Mouse (Mus musculus): ENCODE data around the gene Zic5. TPM values are rescaled to one million over a fixed set of nuclear protein-coding genes. Genes with fewer than 3 reads are reported as not detected.

Gene Zic5
- polyA plus RNA-seq, 1 experiment from 2014 or later = not detected

- no peaks in the 10 kb centered on the region for H3K36me3 ChIP-seq (ENCODE audit: control insufficient read depth, insufficient read depth, low read length)
- H3K27ac ChIP-seq (ENCODE audit: low read depth) = no peak overlapping the region
- no peak for DNase-seq (ENCODE audit: low spot score)
- H3K4me3 ChIP-seq (ENCODE audit: low read depth, low read length) = no peak overlapping the region
- H3K4me2 ChIP-seq (ENCODE audit: low read length) = no peak overlapping the region
- ATAC-seq (replicated peaks; ENCODE audit: low FRiP score, low TSS enrichment, low read depth) = no peak
- no peaks in the 10 kb centered on the region for H3K27me3 ChIP-seq (replicated peaks; ENCODE audit: control insufficient read depth, insufficient read depth, low read length)
- H3K9me3 ChIP-seq (ENCODE audit: control insufficient read depth, low read length) = no peaks in the 10 kb centered on the region
- H3K9ac ChIP-seq (ENCODE audit: low read length) = no peak overlapping the region
- WGBS = 73% methylated on average over 10 of the region's 10 CpGs
- no peaks in the 10 kb centered on the region for H3K4me1 ChIP-seq (replicated peaks; ENCODE audit: control insufficient read depth, insufficient read depth, low read length)
Measured at GRCm38 (mm10) chr14:122436850-122437249, 28.6 kb downstream of the Zic5 start.

GRCm38 (mm10) chr14:122434039-122434438, 31.4 kb downstream of the Zic5 start:
- no peak overlapping the region for H3K4me2 ChIP-seq (ENCODE audit: low read length)
- no peak for ATAC-seq (replicated peaks; ENCODE audit: low FRiP score, low TSS enrichment, low read depth)
- 83% methylated on average over 10 of the region's 10 CpGs for WGBS
- no peak for DNase-seq (ENCODE audit: low spot score)
- no peak overlapping the region for H3K9ac ChIP-seq (ENCODE audit: low read length)
- no peak overlapping the region for H3K27ac ChIP-seq (ENCODE audit: low read depth)
- no peaks in the 10 kb centered on the region for H3K27me3 ChIP-seq (replicated peaks; ENCODE audit: control insufficient read depth, insufficient read depth, low read length)
- H3K36me3 ChIP-seq (ENCODE audit: control insufficient read depth, insufficient read depth, low read length) = no peaks in the 10 kb centered on the region
- H3K4me1 ChIP-seq (replicated peaks; ENCODE audit: control insufficient read depth, insufficient read depth, low read length) = no peaks in the 10 kb centered on the region
- no peak overlapping the region for H3K4me3 ChIP-seq (ENCODE audit: low read depth, low read length)
- no peaks in the 10 kb centered on the region for H3K9me3 ChIP-seq (ENCODE audit: control insufficient read depth, low read length)

- Histone ChIP-seq H3K27ac (ENCODE audit: low read depth) (no peak overlapping the region), H3K9me3 (ENCODE audit: control insufficient read depth, low read length) (no peaks in the 10 kb centered on the region), H3K4me3 (ENCODE audit: low read depth, low read length) (no peak overlapping the region), H3K4me2 (ENCODE audit: low read length) (no peak overlapping the region), H3K9ac (ENCODE audit: low read length) (no peak overlapping the region), H3K27me3 (replicated peaks; ENCODE audit: control insufficient read depth, insufficient read depth, low read length) (no peaks in the 10 kb centered on the region), H3K4me1 (replicated peaks; ENCODE audit: control insufficient read depth, insufficient read depth, low read length) (no peaks in the 10 kb centered on the region), H3K36me3 (ENCODE audit: control insufficient read depth, insufficient read depth, low read length) (no peaks in the 10 kb centered on the region)
- 70% methylated on average over 3 of the region's 3 CpGs for WGBS
- DNase-seq (ENCODE audit: low spot score) (no peak), ATAC-seq (replicated peaks; ENCODE audit: low FRiP score, low TSS enrichment, low read depth) (no peak)
Measured at GRCm38 (mm10) chr14:122432558-122432957, 32.9 kb downstream of the Zic5 start.

- H3K4me3 ChIP-seq (ENCODE audit: low read depth, low read length) = no peak overlapping the region
- 94% methylated on average over 3 of the region's 3 CpGs for WGBS
- H3K9me3 ChIP-seq (ENCODE audit: control insufficient read depth, low read length) = no peaks in the 10 kb centered on the region
- no peaks in the 10 kb centered on the region for H3K4me1 ChIP-seq (replicated peaks; ENCODE audit: control insufficient read depth, insufficient read depth, low read length)
- no peak overlapping the region for H3K9ac ChIP-seq (ENCODE audit: low read length)
- H3K27me3 ChIP-seq (replicated peaks; ENCODE audit: control insufficient read depth, insufficient read depth, low read length) = no peaks in the 10 kb centered on the region
- no peak for ATAC-seq (replicated peaks; ENCODE audit: low FRiP score, low TSS enrichment, low read depth)
- H3K27ac ChIP-seq (ENCODE audit: low read depth) = no peak overlapping the region
- DNase-seq (ENCODE audit: low spot score) = no peak
- H3K4me2 ChIP-seq (ENCODE audit: low read length) = no peak overlapping the region
- H3K36me3 ChIP-seq (ENCODE audit: control insufficient read depth, insufficient read depth, low read length) = no peaks in the 10 kb centered on the region
Measured at GRCm38 (mm10) chr14:122427654-122428053, 37.8 kb downstream of the Zic5 start.

- 53% methylated on average over 8 of the region's 8 CpGs for WGBS
Measured at GRCm38 (mm10) chr14:122427204-122427560, 38.3 kb downstream of the Zic5 start.

GRCm38 (mm10) chr14:122426529-122427203, 38.8 kb downstream of the Zic5 start:
- Histone ChIP-seq H3K4me2 (ENCODE audit: low read length) (no peak overlapping the region), H3K4me1 (replicated peaks; ENCODE audit: control insufficient read depth, insufficient read depth, low read length) (no peaks in the 10 kb centered on the region), H3K9ac (ENCODE audit: low read length) (no peak overlapping the region), H3K4me3 (ENCODE audit: low read depth, low read length) (no peak overlapping the region), H3K36me3 (ENCODE audit: control insufficient read depth, insufficient read depth, low read length) (no peaks in the 10 kb centered on the region), H3K9me3 (ENCODE audit: control insufficient read depth, low read length) (no peaks in the 10 kb centered on the region), H3K27me3 (replicated peaks; ENCODE audit: control insufficient read depth, insufficient read depth, low read length) (no peaks in the 10 kb centered on the region), H3K27ac (ENCODE audit: low read depth) (no peak overlapping the region)
- ATAC-seq (replicated peaks; ENCODE audit: low FRiP score, low TSS enrichment, low read depth) (no peak), DNase-seq (ENCODE audit: low spot score) (no peak)
- WGBS = 42% methylated on average over 10 of the region's 10 CpGs

More at GRCm38 (mm10) chr14:122427204-122427560, 38.3 kb downstream of the Zic5 start:
- Histone ChIP-seq H3K27me3 (replicated peaks; ENCODE audit: control insufficient read depth, insufficient read depth, low read length) (no peaks in the 10 kb centered on the region), H3K9me3 (ENCODE audit: control insufficient read depth, low read length) (no peaks in the 10 kb centered on the region), H3K27ac (ENCODE audit: low read depth) (no peak overlapping the region), H3K4me1 (replicated peaks; ENCODE audit: control insufficient read depth, insufficient read depth, low read length) (no peaks in the 10 kb centered on the region), H3K9ac (ENCODE audit: low read length) (no peak overlapping the region), H3K4me3 (ENCODE audit: low read depth, low read length) (no peak overlapping the region), H3K4me2 (ENCODE audit: low read length) (no peak overlapping the region), H3K36me3 (ENCODE audit: control insufficient read depth, insufficient read depth, low read length) (no peaks in the 10 kb centered on the region)
- ATAC-seq (replicated peaks; ENCODE audit: low FRiP score, low TSS enrichment, low read depth) (no peak), DNase-seq (ENCODE audit: low spot score) (no peak)

- WGBS = 91% methylated on average over 3 of the region's 3 CpGs
- no peak for ATAC-seq (replicated peaks; ENCODE audit: low FRiP score, low TSS enrichment, low read depth)
Measured at GRCm38 (mm10) chr14:122424441-122424840, 41.0 kb downstream of the Zic5 start.

GRCm38 (mm10) chr14:122416166-122416771, 49.2 kb downstream of the Zic5 start:
- H3K27me3 ChIP-seq (replicated peaks; ENCODE audit: control insufficient read depth, insufficient read depth, low read length) = no peaks in the 10 kb centered on the region
- WGBS = 36% methylated on average over 4 of the region's 4 CpGs
- no peaks in the 10 kb centered on the region for H3K36me3 ChIP-seq (ENCODE audit: control insufficient read depth, insufficient read depth, low read length)
- ATAC-seq (replicated peaks; ENCODE audit: low FRiP score, low TSS enrichment, low read depth) (no peak), DNase-seq (ENCODE audit: low spot score) (no peak)
- no peak overlapping the region for H3K4me3 ChIP-seq (ENCODE audit: low read depth, low read length)
- no peak overlapping the region for H3K9ac ChIP-seq (ENCODE audit: low read length)
- no peak overlapping the region for H3K4me2 ChIP-seq (ENCODE audit: low read length)
- H3K27ac ChIP-seq (ENCODE audit: low read depth) = no peak overlapping the region
- H3K4me1 ChIP-seq (replicated peaks; ENCODE audit: control insufficient read depth, insufficient read depth, low read length) = no peaks in the 10 kb centered on the region
- H3K9me3 ChIP-seq (ENCODE audit: control insufficient read depth, low read length) = no peaks in the 10 kb centered on the region

More at GRCm38 (mm10) chr14:122424441-122424840, 41.0 kb downstream of the Zic5 start:
- no peaks in the 10 kb centered on the region for H3K27me3 ChIP-seq (replicated peaks; ENCODE audit: control insufficient read depth, insufficient read depth, low read length)
- no peak overlapping the region for H3K4me3 ChIP-seq (ENCODE audit: low read depth, low read length)
- no peak overlapping the region for H3K4me2 ChIP-seq (ENCODE audit: low read length)
- H3K36me3 ChIP-seq (ENCODE audit: control insufficient read depth, insufficient read depth, low read length) = no peaks in the 10 kb centered on the region
- no peak overlapping the region for H3K9ac ChIP-seq (ENCODE audit: low read length)
- no peaks in the 10 kb centered on the region for H3K9me3 ChIP-seq (ENCODE audit: control insufficient read depth, low read length)
- H3K4me1 ChIP-seq (replicated peaks; ENCODE audit: control insufficient read depth, insufficient read depth, low read length) = no peaks in the 10 kb centered on the region
- DNase-seq (ENCODE audit: low spot score) = no peak
- H3K27ac ChIP-seq (ENCODE audit: low read depth) = no peak overlapping the region

- 96% methylated on average over 2 of the region's 2 CpGs for WGBS
- DNase-seq (ENCODE audit: low spot score) = no peak
- no peaks in the 10 kb centered on the region for H3K27me3 ChIP-seq (replicated peaks; ENCODE audit: control insufficient read depth, insufficient read depth, low read length)
- no peak overlapping the region for H3K27ac ChIP-seq (ENCODE audit: low read depth)
- no peaks in the 10 kb centered on the region for H3K36me3 ChIP-seq (ENCODE audit: control insufficient read depth, insufficient read depth, low read length)
- H3K4me1 ChIP-seq (replicated peaks; ENCODE audit: control insufficient read depth, insufficient read depth, low read length) = no peaks in the 10 kb centered on the region
- no peak overlapping the region for H3K4me2 ChIP-seq (ENCODE audit: low read length)
- no peak for ATAC-seq (replicated peaks; ENCODE audit: low FRiP score, low TSS enrichment, low read depth)
- H3K9me3 ChIP-seq (ENCODE audit: control insufficient read depth, low read length) = no peaks in the 10 kb centered on the region
- H3K9ac ChIP-seq (ENCODE audit: low read length) = no peak overlapping the region
- H3K4me3 ChIP-seq (ENCODE audit: low read depth, low read length) = no peak overlapping the region
Measured at GRCm38 (mm10) chr14:122414786-122415185, 50.7 kb downstream of the Zic5 start.

All from intestine, embryonic 14.5 days (tissue).